Mouse (Mus musculus): ENCODE results near the gene Slc24a3.

Slc24a3 gene

DNA sequence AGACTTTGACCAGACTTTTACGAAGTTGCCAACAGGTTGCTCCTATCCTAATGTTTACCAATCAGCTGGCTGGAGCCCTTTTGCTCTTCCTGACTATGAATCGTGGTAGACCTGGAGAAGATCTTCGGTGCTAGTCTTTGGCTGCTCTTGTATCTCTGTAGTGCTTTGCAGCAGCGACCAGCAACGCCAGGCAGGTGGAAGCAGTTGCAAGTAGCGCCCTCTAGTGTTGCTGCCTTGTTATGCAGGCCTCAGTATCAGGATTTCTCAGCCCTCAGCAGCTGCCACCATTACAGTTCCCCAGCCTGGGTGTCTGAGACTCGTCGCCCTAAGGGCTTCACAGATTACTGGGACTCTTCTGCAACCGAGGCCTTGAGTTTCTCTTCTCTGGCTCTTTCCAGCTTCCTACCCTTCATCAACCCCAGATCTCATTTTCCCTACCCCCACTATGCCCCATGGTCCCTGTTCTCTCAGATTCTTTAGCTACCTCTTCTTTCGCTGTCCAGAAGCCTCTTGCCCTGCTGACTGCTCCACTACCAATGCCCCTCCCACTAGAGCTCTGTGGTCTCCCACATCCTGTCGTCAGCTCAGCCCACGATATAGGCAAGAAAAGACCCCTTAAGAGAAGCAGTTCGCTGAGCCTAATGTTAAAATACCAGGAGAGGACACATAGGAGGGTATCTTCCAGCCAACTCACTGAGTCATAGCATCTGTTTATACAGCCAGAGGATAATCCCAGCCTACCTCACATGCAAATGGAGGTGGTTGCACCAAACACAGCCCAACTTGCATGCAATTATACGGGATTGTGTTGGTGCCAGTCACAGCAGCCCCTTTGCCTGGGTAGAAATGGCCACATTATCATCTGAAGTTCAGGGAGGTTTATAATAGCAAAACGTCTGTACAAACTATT, 443.5 kb downstream of the Slc24a3 start:
- intact Hi-C loops (cut with DNase I), result no loop called here

DNA sequence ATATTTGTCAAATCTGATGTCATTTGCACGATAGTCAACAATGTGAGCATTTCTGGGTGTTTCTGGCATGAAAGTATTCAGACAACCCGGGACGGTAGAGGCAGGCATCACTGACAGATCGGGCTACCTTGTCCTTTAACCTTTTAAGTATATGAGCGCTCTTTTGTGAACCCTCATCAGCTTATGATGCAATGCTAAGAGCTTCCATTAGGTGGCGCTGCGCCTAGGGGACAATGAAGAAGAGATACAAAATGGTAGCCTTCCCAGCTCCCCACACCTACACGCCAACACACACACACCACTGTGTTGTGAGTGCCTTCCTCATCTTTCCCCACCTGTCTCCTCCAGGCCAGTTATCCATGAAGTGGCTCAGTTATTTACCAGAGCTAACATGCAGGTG, 445.4 kb downstream of the Slc24a3 start:
- intact Hi-C loops (cut with DNase I), result no loop called here

DNA sequence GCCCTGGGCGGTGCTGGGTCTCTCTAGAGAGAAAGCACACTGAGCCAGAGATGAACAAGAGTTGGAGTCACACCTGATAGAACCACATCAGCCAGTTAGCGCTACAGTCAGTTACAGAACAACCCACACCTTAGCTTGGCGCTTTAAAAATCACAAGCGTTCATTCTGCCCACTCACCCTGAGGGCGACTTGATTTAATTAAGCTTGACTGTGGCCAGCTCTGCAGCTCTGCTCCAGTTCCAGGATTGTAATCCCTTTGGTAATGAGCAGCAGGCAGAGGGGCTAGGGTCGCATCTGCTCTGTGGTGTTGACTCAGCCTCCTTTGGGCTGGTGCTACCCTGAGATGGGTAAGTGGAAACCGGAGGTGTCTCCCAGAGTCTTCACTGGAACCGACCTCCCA, 446.2 kb downstream of the Slc24a3 start:
- intact Hi-C loops (cut with DNase I), result no loop called here

DNA sequence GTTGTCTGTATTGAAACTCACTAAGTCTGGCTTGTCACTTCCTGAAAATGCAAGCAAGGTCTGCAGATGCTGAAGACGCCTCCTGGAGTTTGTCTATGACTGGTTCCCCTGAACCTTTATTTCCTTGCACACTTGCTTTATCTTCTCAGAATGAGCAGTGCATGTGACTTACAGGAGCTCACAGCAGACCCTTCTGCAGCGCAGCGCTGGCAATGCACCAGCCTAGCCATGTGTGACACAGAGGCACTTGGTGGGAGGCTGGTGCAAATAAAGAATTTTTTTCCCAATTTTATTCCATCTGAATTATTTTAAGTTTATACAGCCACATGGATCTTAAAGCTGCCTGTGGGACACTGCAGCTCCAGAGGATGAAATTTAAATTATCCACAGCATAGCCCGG, 452.1 kb downstream of the Slc24a3 start:
- intact Hi-C loops (cut with DNase I), result no loop called here

DNA sequence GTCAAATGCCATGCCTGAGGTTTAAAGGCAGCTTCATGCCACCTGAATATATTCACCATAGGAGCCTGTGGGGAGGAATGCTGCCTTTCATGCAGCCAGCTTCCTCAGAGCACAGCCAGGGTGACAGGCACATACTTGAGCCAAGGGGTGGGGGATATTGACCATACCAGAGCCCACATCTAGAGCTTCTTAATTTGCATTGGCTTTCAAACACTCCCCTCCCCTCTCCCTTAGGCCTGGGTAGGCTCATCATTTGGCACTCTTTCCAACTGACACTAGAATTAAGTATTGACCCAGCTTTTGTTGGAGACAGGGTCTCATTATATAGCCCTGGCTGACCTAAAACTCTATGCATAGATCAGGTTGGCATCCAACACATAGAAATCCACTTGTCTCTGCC, 453.2 kb downstream of the Slc24a3 start:
- intact Hi-C loops (cut with DNase I), result no loop called here

DNA sequence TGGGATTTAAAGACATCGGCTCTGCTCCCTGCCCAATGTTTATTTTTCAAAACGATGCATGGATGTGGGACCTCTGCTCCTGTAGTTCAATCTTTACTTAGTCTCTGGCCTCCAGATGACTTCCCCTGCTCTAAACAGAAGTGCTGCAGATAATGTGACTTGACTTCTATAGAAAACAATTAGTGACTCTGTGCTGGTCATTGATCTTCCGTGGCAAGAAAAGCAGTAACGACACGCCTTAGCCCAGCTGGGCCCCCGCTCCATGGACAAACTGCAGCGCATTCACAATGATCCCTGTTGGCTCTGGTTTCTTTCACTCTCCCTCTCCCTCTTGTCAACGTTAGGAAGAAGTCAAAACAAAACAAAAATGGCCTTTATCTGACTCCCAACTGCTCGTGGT, 453.6 kb downstream of the Slc24a3 start:
- intact Hi-C loops (cut with DNase I), result no loop called here

DNA sequence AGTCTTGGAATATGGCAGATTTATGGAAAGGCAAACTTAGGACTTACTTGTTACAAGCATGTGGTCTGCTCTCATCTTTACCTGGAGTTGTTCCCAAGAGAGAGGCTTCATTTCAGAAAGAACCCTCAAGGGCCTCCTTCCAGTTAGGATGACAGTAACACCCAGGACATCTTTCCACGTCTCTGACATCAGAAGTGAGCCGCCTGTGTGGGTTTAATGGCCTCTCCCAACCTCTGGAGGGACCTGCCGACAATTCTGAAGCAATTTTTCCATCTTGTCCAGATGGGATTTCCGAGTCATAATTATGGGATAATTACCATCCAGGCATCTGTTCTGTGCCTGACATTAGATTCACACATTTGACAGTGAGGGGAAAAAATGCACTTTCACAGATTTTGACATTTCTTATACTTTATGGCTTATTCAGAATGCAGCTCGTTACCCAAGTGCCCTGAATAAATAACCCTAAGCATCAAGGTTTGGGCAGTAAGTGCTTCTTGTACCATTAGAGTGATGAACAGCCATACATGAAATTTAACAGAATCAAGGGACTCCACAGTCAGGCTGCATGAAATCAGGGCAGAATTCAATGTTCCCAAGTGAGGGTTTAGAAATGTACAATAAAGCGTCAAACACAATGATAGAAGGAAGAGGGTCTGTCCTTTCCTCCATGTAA, 463.7 kb downstream of the Slc24a3 start:
- intact Hi-C loops (cut with DNase I), result no loop called here

DNA sequence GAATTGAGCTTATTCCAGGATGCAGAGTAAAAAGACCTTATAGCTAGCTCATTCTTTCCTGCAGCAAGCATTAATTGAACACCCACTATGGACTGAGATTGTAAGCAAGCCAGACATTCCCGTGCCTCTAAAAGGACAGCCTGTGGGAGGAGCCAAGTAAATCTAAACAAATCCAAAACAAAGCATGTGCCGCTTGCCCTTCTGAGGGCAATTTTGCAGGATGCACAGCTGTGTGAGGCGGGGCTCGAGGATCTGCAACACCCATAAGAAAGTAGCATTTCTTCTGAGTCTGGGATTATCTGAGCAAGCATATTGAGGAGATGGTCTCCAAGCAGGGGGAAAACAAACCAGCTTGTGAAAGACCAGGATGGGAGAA, 464.2 kb downstream of the Slc24a3 start:
- intact Hi-C loops (cut with DNase I), result no loop called here

DNA sequence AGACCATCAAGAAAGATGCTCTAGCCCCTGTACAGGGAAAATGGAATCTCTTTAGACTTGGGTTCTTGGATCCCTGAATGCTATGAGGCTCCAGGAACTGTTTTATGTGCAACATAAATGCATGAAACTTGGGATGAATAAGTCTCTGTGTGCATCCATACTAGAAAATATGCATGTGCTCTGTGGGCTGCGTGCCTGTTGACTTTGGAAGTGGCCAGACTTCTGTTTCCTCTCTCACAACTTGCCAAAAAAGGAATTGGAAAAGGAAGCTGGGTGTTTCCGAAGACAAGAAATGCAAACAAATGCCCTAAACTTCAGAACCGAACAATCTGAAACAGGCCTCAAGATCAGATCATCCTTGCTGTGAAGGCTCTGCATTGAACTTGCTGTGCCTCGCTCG, 466.3 kb downstream of the Slc24a3 start:
- intact Hi-C loops (cut with DNase I), result no loop called here

DNA sequence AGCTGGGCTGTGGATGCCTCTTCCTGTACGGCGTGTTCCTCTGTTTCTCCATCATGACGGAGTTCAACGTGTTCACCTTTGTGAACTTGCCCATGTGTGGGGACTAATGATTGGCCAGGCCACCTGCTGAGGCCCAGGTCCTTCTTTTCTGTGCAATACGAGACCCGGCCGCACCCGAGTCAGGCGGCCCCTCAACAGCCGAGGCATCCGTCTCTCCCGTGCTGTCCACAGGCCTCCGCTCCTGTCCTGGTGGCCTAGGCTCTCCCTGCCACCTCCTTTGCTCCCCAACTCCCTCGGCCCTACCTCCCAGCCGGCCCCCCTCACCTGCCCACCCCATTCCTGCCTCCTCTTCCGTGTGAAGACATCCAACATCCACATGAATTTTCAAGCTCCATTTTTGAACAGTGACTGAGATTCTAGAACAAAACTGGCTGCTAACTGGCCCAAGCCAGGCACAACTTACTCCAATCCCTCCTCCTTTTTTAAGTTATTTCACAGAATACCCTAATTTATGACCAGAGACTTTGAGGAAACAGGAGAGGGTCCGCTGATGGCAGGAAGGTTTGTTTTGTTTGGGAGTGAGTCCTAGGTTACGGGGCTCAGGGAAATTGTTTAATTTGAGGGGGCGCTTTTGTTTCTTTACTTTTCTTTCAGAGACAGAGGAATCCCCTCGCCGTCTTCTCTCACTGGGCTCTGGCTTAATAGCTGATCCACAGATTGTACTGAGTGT, 472.9 kb downstream of the Slc24a3 start:
- intact Hi-C loops (cut with DNase I), result no loop called here

DNA sequence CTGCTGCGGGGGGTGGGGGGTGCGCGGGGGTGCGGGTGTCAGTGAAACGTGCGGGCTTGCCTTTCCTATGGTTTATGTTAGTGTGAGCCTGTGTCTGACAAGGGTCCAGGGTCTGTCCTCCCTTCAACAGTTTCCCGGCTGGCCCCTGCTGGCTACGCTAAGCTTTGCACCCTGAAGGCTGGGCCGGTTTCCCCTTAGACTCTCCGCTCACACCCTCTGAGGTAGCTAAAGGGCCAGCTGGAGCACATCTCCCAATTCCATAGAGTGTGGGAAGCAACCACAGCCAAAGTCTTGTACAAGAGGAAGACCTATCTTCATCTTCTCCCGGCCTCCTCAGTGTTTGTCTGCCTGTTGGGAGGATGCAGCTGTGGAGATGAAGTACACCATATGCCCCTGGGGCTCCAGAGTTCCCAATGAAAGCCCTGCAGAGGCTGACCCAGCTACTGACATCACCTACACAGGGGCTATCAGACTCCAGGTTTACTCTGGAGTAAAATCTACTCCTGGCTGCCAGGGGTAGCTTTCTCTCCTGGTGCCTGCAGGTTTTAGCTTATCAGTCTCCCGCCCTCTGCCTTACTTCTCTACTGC, 487.9 kb downstream of the Slc24a3 start:
- intact Hi-C loops (cut with DNase I), result no loop called here

DNA sequence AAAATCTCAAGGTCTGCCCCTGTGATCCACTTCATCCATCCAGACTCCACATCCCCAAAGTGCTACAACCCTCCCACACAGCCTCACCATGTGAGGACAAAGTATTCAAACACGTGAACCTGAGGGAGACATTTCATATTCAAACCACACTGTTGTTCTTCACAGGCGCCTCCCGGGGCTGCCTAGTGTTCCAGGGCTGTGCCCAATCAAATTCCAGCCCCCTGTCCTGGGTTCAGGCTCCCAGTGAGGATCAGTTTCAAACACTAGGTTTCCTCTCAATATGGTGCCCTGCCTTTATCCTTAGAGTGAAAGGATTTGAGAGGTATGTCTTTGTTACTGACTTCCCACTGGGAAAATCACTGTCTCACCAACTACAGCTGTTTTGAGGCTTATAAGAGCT, 488.6 kb downstream of the Slc24a3 start:
- intact Hi-C loops (cut with DNase I), result no loop called here

DNA sequence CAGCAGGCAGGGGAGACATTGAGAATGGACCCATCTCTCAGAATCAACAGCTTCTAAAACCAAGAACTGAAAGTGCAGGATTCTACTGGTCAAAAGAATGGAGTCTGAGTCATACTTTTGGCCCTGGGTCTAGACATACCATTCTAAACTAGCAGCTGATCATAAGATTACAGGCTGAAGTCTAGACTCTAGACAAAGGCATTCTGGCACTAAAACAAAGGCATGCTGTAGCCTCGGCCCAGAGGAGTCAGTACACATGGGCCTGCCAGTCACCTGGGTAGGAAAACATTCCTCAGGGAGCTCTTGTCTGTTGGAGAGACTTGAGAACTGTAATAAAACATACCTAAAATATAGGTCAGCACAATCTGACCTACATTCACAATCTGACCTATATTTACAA, 489.2 kb downstream of the Slc24a3 start:
- intact Hi-C loops (cut with DNase I), result no loop called here

DNA sequence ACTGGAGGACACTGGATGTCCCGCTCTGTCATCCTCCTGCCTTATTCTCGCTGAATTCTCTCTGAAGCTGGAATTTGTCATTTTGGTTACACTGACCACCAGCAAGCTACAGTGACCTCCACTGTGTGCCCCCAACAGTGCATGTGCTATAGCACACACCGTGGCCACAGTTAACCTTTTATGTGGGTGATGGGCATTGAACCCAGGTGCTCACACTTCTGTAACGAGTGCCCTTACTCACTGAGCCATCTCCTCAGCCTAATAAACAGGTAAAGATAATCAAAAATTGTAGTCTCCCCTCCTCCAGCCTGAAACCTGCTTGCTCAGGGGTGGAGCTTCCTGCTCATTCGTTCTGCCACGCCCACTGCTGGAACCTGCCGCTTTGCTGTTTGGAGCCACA, 493.7 kb downstream of the Slc24a3 start:
- intact Hi-C loops (cut with DNase I), result no loop called here

DNA sequence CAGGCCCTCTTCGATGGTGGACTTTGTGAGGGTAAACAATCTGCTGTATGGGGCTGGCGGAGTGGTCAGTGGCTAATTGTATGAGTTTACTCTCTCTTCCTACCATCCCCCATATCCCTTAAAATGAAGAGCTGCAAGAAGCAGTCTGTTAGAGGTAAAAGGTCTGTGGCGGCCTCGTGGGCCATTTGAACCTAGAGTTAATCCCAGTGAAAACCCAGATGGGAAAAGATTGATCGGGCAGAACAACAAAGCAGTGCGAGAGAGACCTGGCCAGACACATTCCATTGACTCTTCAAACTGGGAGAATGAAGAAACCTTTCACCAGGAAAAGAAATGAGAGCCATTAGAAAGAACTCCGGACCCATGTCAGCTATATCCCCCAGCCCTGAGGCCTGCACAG, 496.3 kb downstream of the Slc24a3 start:
- intact Hi-C loops (cut with DNase I), result no loop called here

DNA sequence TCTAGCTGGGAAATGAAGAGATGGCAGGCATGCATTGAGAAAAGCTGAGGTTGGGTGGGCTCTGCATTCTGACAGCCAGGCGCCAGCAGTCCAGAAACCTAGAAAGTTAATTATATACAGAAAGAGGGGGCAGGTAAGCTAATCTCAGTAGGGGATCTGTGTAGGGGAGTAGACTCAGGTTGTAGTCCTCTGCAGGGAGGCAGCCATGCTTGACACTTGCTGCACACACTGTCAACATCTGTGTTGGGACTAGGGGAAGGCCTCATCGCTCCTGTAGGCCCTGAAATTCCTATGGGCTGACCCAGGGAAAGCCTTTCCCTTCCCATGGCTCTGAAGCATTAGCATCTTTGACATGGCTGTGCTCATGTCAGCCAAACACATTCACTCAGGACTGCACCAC, 496.8 kb downstream of the Slc24a3 start:
- intact Hi-C loops (cut with DNase I), result no loop called here

DNA sequence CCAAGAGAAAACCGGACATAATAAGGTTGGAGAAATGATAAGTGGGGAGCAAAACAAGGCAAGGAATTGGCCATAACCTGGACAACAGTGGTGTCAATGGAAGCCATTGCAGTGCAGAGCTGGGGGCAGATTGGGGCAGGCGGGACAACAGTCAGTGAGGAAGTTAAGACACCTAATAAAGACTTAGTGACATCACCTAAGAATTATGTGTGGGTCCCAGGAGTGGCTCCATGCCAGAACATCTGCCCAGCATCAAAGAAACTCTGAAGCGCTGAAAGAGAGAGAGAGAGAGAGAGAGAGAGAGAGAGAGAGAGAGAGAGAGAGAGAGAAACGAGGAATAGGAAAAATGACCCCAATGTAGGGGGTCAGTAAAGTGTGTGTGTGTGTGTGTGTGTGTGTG, 500.6 kb downstream of the Slc24a3 start:
- intact Hi-C loops (cut with DNase I), result no loop called here

DNA sequence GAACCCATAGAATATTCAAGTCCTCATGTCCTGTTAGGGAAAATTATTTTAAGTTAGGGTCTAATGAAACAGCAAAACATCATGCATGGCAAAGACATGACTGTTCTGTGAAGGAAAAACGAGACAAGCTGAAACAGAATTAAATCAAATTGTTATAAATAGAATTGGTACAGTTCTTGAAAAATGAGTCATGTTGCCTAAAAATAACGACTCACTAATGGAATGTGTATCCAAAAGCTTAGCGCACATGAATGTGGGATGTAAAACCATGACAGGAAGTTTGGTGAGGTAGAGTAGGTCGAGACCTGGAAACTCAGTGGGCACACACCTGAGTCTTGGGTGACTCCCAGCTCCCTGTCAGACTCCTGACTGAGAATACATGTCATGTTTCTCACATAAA, 502.6 kb downstream of the Slc24a3 start:
- intact Hi-C loops (cut with DNase I), result no loop called here

DNA sequence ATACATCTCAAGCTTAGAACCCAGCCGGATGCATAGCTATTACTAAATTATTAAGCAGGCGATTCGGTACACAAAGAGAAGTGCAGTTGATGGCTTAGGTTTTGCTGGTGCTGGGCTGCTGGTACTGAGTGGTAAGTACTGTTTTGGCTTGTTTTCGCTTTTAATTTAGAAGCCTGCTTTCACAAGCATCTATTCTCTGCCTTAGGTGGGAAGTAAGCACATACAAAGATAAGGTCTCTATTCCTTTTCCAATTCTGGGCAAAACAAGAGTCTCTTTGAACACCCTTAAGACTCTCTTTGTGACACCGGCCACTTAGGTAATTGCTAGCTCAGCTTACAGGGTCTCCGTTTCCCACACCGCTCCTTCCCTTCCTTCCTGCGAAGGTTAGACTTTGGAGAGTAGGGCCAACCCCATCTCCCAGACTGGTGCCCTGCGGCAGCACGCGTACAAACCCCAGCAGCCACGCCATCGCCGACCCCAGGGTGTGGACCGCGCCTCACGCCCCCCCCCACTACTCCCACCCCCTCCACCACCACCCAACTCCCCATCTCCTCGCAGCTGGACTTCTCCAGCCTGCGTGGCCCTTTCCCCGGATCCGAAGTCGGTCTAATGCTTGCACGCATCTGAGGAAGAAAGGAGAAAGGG, 507.1 kb downstream of the Slc24a3 start:
- intact Hi-C loops (cut with DNase I), result no loop called here

DNA sequence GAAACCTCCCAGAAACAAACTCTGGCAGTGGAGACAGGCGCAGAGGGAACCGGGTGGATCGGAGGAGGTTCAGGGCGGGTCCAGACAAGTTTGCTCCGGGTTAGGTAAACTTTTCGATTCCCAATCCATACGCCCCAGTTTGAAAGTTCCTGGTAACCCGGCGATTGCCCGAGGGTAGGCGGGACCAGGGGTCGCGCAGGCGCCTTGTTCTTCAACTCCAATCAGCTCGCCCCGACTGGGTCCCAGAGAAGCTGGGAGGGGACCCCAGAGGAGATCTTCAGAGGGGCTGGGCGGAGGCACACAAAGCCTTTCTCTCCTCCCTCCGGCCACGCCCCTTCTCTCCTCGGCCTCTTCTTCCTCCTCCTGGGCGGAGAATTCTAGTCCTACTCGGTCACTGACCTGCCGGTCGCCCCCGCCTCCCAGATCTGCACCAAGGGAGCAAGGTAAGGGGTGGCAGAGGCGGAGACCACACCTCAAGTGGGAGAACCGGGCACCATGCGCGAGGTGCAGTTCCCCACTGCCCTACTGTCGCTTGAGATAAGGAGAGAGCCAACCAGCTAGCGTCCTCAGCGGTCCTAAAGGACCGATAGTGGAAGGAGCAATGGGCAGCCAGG, 507.7 kb downstream of the Slc24a3 start, which contains the start of gene Rin2:
Rin2 (plus strand) TSS at position 74 of the 614 bp plus-strand sequence.
- intact Hi-C loops (cut with DNase I), result no loop called here
